Mouse (Mus musculus): ENCODE measurements around the gene Pex3. TPM values are rescaled to one million over a fixed set of nuclear protein-coding genes. Genes with fewer than 3 reads are reported as not detected.

Gene Pex3
- polyA plus RNA-seq, 1 experiment from 2014 or later = 21.1 TPM

GRCm38 (mm10) chr10:13479341-13479740, 73.6 kb downstream of the Pex3 start:
- no peak overlapping the region for H3K4me2 ChIP-seq
- DNase-seq (ENCODE audit: low spot score) (no peak), ATAC-seq (replicated peaks; ENCODE audit: low FRiP score) (no peak)
- no peaks in the 10 kb centered on the region for H3K36me3 ChIP-seq (ENCODE audit: control insufficient read depth, insufficient read depth, low read length)
- peaks cover 3% of the 10 kb centered on the region; the same call in 1 of the 2 replicates for H3K4me1 ChIP-seq (replicated peaks; ENCODE audit: control insufficient read depth, insufficient read depth, low read length)
- peaks cover 18% of the 10 kb centered on the region for H3K27me3 ChIP-seq (replicated peaks; ENCODE audit: control insufficient read depth, insufficient read depth, low read length)
- H3K4me3 ChIP-seq (ENCODE audit: low read depth, low read length) = no peak overlapping the region
- no peak overlapping the region for H3K27ac ChIP-seq (ENCODE audit: low read depth, low read length)
- H3K9ac ChIP-seq (ENCODE audit: low read depth, low read length) = no peak overlapping the region
- 75% methylated on average over 6 of the region's 6 CpGs for WGBS
- H3K9me3 ChIP-seq (ENCODE audit: control insufficient read depth, low read length) = no peaks in the 10 kb centered on the region

- Histone ChIP-seq H3K27ac (ENCODE audit: low read depth, low read length) (no peak overlapping the region), H3K36me3 (ENCODE audit: control insufficient read depth, insufficient read depth, low read length) (no peaks in the 10 kb centered on the region), H3K4me2 (peak overlapping the region; percentile 97; the same call in 1 of the 2 replicates), H3K4me3 (ENCODE audit: low read depth, low read length) (no peak overlapping the region), H3K27me3 (replicated peaks; ENCODE audit: control insufficient read depth, insufficient read depth, low read length) (peaks cover 45% of the 10 kb centered on the region), H3K9me3 (ENCODE audit: control insufficient read depth, low read length) (no peaks in the 10 kb centered on the region), H3K9ac (ENCODE audit: low read depth, low read length) (no peak overlapping the region), H3K4me1 (replicated peaks; ENCODE audit: control insufficient read depth, insufficient read depth, low read length) (peaks cover 4% of the 10 kb centered on the region; the same call in 1 of the 2 replicates)
- ATAC-seq (replicated peaks; ENCODE audit: low FRiP score) (no peak), DNase-seq (ENCODE audit: low spot score) (no peak)
- 36% methylated on average over 7 of the region's 7 CpGs for WGBS
Measured at GRCm38 (mm10) chr10:13475121-13475520, 77.8 kb downstream of the Pex3 start.

GRCm38 (mm10) chr10:13474568-13474955, 78.4 kb downstream of the Pex3 start:
- no peak overlapping the region for H3K27ac ChIP-seq (ENCODE audit: low read depth, low read length)
- 5% methylated on average over 10 of the region's 10 CpGs for WGBS
- H3K4me2 ChIP-seq = peak overlapping the region; percentile 97
- peak overlapping the region; percentile 67 for H3K4me3 ChIP-seq (ENCODE audit: low read depth, low read length)
- ATAC-seq (replicated peaks; ENCODE audit: low FRiP score) (no peak), DNase-seq (ENCODE audit: low spot score) (no peak)
- H3K9me3 ChIP-seq (ENCODE audit: control insufficient read depth, low read length) = no peaks in the 10 kb centered on the region
- peaks cover 45% of the 10 kb centered on the region for H3K27me3 ChIP-seq (replicated peaks; ENCODE audit: control insufficient read depth, insufficient read depth, low read length)
- H3K4me1 ChIP-seq (replicated peaks; ENCODE audit: control insufficient read depth, insufficient read depth, low read length) = peaks cover 4% of the 10 kb centered on the region; the same call in 1 of the 2 replicates
- H3K9ac ChIP-seq (ENCODE audit: low read depth, low read length) = peak overlapping the region; percentile 60; the same call in 1 of the 2 replicates
- H3K36me3 ChIP-seq (ENCODE audit: control insufficient read depth, insufficient read depth, low read length) = no peaks in the 10 kb centered on the region

Other genes starting within 250 kb of the Pex3 start
- gene Phactr2, start 78.7 kb downstream of the Pex3 start, polyA plus RNA-seq (2014; fragmentation: Nextera tagmentation; extraction: Ambion mirVana) = 18.0 and 19.3 TPM in 2 replicates
- 85.0 and 90.9 TPM in 2 replicates for gene Fuca2, start 53.6 kb downstream of the Pex3 start, polyA plus RNA-seq (2014; fragmentation: Nextera tagmentation; extraction: Ambion mirVana)
- 5.7 and 6.0 TPM in 2 replicates for gene Adat2, start 248 bp downstream of the Pex3 start, polyA plus RNA-seq (2014; fragmentation: Nextera tagmentation; extraction: Ambion mirVana)